Mouse (Mus musculus): ENCODE measurements around the gene Ptpn14. TPM values are rescaled to one million over a fixed set of nuclear protein-coding genes. Genes with fewer than 3 reads are reported as not detected.

Gene Ptpn14
- total RNA-seq, 2 experiments from 2014 or later = under 0.01 TPM; not detected in 1

- no peak for ATAC-seq (replicated peaks; ENCODE audit: low FRiP score, poor library complexity, severe bottlenecking)
These were observed 73.2 kb downstream of the Ptpn14 start for GRCm38 (mm10) chr1:189801303-189801702.

- no peak for ATAC-seq (replicated peaks; ENCODE audit: low FRiP score, poor library complexity, severe bottlenecking)
These were observed 74.5 kb downstream of the Ptpn14 start for GRCm38 (mm10) chr1:189802575-189802974.

- ATAC-seq (replicated peaks; ENCODE audit: low FRiP score, poor library complexity, severe bottlenecking) = no peak
These were observed 75.7 kb downstream of the Ptpn14 start for GRCm38 (mm10) chr1:189803742-189804141.

GRCm38 (mm10) chr1:189806533-189807297 lies 78.6 kb downstream of the Ptpn14 start:
- no peak for ATAC-seq (replicated peaks; ENCODE audit: low FRiP score, poor library complexity, severe bottlenecking)

- no peak for ATAC-seq (replicated peaks; ENCODE audit: low FRiP score, poor library complexity, severe bottlenecking)
These were observed 79.9 kb downstream of the Ptpn14 start for GRCm38 (mm10) chr1:189808015-189808414.

DNA sequence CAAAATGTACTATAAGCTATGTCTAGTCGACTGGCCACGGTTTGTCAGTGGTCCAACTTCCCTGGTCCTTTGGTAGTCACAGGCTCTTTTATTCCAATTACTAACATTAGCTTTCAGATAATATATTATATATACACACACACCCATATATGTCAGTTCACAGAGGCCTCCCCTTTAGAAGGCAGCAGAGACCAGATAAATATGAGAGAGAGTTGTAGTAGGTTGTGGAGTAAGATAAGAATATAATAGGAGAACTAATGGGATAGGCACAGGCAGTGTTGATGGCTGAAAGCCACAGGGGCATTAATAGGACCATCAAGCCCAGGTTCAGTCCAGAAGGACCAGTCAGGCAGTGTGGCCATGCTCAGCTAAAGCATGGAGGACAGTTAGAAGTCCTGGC lies 80.4 kb downstream of the Ptpn14 start:
- ATAC-seq (replicated peaks; ENCODE audit: low FRiP score, poor library complexity, severe bottlenecking) = no peak

GRCm38 (mm10) chr1:189811778-189812177 lies 83.7 kb downstream of the Ptpn14 start:
- ATAC-seq (replicated peaks; ENCODE audit: low FRiP score, poor library complexity, severe bottlenecking) = no peak

DNA sequence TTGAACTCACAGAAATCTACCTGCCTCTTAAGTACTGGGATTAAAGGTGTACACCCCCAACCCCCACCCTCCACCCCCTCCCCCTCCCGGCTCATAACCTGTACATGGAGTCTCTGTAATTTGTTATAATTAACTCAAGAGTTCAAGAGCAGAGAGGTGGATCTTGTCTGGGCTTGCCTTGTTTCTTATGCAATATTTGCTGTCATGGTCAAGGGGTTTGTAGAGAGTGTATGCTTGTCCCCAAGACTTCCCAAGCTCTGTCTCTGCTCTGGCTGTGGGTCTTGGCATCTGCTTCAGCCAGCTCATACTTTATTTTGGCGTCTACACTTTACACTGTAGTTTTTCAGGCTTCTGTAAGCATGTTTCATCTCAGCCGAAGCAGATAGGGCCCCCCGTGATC lies 86.3 kb downstream of the Ptpn14 start:
- no peak for ATAC-seq (replicated peaks; ENCODE audit: low FRiP score, poor library complexity, severe bottlenecking)

DNA sequence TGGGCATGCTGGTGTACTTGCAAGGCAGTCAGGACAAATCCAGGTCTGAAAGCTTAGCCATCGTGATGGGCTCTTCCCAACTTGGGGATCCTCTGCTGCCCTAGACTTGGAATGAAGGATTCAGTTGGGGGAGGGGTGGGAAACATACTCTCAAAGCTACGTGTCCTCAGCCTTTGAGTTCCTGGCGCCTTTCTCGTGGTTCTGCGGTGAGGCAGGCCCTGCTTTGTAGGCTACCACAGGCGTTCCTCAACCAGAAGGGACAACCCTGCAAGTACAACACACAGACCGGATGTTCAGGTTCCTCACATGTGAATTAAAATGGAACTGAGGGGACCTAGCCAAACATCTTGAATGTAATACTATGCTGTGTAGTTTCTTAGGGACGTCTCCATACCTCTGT lies 89.0 kb downstream of the Ptpn14 start:
- ATAC-seq (replicated peaks; ENCODE audit: low FRiP score, poor library complexity, severe bottlenecking) = no peak

DNA sequence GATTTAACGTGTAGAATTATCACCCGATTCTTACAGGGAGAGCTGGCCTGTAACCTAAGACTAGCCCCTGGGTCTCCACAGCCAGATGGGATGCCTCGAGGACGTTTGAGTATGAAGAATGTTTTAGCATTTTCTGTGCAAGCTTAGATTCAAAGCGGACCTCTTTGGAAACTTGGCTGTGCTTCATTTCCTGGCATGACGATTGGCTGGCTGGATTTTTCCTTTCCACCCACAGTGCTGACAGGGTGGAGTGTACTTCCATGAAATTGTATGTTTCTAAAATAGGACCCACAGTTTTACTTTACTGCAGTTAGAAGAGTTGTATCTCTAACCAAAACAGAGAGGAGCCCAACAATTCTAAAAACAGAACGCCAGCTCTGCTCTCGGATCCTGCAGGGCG lies 89.7 kb downstream of the Ptpn14 start:
- no peak for ATAC-seq (replicated peaks; ENCODE audit: low FRiP score, poor library complexity, severe bottlenecking)

DNA sequence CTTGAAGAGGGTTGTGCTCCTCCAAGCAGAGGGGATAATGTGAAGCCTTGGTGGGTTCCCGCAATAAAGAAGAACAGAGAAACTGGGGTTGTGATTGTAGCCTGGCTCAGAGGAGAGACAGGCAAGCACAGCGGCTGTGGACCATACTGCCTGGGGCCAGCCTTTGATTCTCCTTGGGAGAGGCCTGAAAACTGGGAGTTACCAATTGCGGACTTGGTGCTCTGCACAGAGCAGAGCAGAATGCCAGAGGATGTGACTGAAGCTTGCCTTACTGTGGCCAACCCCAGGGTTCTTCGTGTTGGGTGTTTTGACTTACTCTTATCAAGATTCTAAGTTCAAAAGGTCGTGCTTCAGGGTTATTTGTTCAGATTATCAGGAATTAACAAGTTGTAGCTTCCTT lies 92.0 kb downstream of the Ptpn14 start:
- ATAC-seq (replicated peaks; ENCODE audit: low FRiP score, poor library complexity, severe bottlenecking) = no peak

DNA sequence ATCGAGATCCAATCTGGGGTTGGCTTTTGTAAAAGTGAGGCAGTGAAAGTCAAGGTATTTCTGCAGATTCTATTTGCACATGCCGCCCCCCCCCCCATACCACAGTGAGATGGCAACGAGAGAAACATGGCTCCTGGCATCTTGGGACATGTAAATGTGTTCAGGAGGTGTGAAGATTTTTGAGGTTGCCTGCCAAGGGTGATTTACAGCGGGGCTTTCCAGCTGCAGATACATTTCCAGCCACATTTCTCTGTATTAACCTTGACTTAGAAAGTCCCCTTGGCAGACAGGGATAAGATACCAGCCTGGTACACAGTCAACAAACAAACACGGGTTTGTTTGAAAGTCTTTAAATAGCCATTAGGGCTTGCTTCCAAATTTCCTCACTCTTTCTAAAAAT lies 96.4 kb downstream of the Ptpn14 start:
- ATAC-seq (replicated peaks; ENCODE audit: low FRiP score, poor library complexity, severe bottlenecking) = no peak

- no peak for ATAC-seq (replicated peaks; ENCODE audit: low FRiP score, poor library complexity, severe bottlenecking)
These were observed 102.3 kb downstream of the Ptpn14 start for GRCm38 (mm10) chr1:189830391-189830790.

- no peak for ATAC-seq (replicated peaks; ENCODE audit: low FRiP score, poor library complexity, severe bottlenecking)
These were observed 102.7 kb downstream of the Ptpn14 start for GRCm38 (mm10) chr1:189830797-189831232.

DNA sequence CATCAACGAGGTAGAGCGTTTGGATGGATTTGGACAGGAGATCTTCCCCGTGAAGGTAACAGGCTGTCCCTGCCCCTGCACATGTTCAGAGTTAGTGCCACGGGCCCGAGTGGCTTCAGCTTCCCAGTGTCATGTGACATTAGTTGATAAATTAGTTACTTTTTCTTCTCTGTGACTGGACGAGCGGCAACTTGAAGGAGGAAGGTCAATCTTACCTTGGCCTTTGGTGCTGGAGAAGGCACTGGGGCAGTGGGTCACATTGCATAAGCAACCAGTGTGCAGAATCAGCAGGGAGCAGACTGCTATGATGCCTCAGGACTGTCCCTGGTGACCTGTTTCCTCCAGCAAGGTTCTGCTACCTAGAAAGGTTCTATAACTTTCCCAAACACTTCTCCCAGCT lies 105.3 kb downstream of the Ptpn14 start:
- ATAC-seq (replicated peaks; ENCODE audit: low FRiP score, poor library complexity, severe bottlenecking) = no peak

- no peak for ATAC-seq (replicated peaks; ENCODE audit: low FRiP score, poor library complexity, severe bottlenecking)
These were observed 106.1 kb downstream of the Ptpn14 start for GRCm38 (mm10) chr1:189834166-189834565.

DNA sequence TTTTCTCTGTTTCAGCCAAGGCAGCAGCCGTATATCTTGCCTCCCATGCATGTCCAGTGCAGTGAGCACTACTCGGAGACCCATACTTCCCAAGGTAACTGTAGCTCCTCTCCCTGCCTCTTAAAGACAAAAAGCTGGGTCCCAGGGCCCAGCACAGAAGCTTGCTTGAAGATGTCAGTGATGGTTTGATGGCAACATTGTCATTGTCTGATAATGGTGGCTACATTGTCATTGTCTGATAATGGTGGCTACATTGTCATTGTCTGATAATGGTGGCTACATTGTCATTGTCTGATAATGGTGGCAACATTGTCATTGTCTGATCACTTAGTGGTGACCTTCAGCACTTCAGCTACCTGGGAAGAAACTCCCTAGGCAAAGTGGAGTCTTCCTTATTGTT lies 118.3 kb downstream of the Ptpn14 start:
- no peak for ATAC-seq (replicated peaks; ENCODE audit: low FRiP score, poor library complexity, severe bottlenecking)

DNA sequence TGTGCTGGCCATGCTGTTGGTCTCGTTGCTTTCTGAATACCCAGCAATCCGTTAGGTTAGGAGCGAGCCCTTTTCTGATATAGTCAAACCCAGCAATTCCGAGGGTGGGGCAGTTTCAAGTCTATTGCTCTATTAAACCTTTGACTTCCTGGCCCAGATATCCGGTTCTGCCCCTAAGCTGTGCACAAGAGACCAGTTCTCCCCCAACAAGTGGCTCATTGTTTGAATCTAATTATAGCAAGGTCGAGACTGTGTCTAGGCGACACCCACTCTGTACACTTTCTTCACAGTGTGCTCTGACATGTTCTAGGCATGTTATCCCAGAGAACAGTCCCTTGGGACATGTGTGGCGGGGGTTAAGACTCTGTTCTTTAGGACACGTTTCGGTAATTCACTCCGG lies 121.5 kb downstream of the Ptpn14 start:
- ATAC-seq (replicated peaks; ENCODE audit: low FRiP score, poor library complexity, severe bottlenecking) = no peak

DNA sequence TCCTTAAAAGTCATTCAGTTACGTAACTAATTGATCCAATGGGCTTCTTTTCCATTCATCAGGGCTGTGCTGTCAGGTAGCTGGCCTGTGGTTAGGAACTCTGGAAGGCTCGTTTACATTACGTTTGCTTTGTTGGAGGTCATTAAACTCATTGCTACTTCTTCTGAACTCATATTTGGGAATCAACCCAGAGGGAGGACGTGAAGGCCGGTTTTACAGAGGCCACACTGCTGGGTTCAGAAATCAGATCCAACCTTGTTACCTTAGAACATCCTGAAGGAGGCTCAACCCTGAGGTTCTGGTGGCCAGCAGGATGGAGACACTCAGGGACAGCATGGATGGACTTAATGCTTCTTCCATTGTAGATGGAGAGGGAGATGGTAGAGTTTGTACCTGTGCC lies 124.0 kb downstream of the Ptpn14 start:
- no peak for ATAC-seq (replicated peaks; ENCODE audit: low FRiP score, poor library complexity, severe bottlenecking)

- ATAC-seq (replicated peaks; ENCODE audit: low FRiP score, poor library complexity, severe bottlenecking) = no peak
These were observed 124.4 kb downstream of the Ptpn14 start for GRCm38 (mm10) chr1:189852456-189852855.

- ATAC-seq (replicated peaks; ENCODE audit: low FRiP score, poor library complexity, severe bottlenecking) = no peak
These were observed 126.6 kb downstream of the Ptpn14 start for GRCm38 (mm10) chr1:189854646-189855045.

- ATAC-seq (replicated peaks; ENCODE audit: low FRiP score, poor library complexity, severe bottlenecking) = no peak
These were observed 127.7 kb downstream of the Ptpn14 start for GRCm38 (mm10) chr1:189855739-189856138.
